Mouse (Mus musculus): ENCODE results near the gene Laptm5. TPM values are rescaled to one million over a fixed set of nuclear protein-coding genes. Genes with fewer than 3 reads are reported as not detected.

The Laptm5 gene
- polyA plus RNA-seq, 1 experiment from 2014 or later: 66.3 TPM

DNA sequence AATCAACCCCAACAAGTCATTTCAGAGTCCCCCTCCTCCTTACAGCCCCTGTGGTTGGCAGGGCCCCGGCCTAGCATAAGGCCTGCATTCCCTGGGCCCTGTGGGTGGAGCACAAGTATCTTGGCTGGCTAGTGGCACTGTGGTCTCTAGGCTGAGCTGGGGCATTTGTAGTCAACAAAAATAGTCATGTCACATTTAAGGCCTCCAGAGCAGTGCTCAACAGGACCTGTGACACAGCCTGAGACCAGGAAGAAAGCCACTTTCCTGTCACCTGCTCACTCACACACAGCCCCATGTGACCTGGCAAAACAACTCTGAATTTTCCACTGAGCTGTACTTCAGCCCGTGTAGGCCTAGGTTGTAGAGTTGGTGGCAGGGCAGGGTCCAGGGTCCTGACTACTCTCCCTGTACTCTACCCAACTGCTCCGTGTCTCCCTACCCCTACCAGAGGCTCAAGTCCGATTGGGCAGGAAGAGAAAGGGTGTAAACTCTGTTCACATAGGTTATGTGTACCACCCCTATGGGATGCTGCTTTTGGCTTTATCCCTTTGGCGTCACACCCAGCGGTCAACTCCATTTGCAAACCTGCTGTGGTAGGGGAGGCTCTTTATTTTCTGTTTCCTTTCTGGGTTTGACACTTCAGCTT is 13.0 kb upstream of the Laptm5 start:
- no peak overlapping the region for H3K9ac ChIP-seq
- H3K4me1 ChIP-seq: 0 out of 2 replicates have a peak, but pooled peaks cover 7% of the 10 kb centered on the region
- H3K27ac ChIP-seq (replicated peaks): no peak overlapping the region; the same call in 1 of the 2 replicates
- 73% methylated on average over 6 of the region's 6 CpGs for WGBS
- H3K9me3 ChIP-seq (replicated peaks): no peaks in the 10 kb centered on the region
- no peaks in the 10 kb centered on the region for H3K36me3 ChIP-seq
- no peak overlapping the region for H3K4me3 ChIP-seq (replicated peaks)
- no peak overlapping the region for H3K4me2 ChIP-seq (replicated peaks)
- no peaks in the 10 kb centered on the region for H3K27me3 ChIP-seq
- ATAC-seq (ENCODE audit: insufficient number of reproducible peaks, low FRiP score, low TSS enrichment, low read depth): no peak

DNA sequence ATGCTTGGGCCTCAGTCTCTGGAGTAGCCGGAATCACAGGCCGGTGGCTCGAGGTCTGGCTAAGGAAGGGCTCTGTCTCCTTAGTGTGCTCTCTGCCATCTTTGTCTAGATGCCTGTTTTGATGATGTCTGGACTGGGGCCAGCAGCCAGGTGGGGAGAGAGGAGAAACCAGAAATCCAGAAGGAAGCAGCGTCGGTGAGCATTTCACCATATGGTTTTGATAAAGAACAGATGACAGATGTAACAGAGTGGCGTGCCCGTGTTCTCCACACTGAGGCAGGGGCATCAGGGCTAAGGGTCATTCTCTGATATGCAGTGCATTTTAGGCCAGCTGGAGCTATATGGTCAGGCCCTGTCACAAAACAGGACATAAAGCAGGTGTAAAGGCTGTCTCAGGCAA is 12.2 kb upstream of the Laptm5 start:
- no peaks in the 10 kb centered on the region for H3K27me3 ChIP-seq
- H3K9me3 ChIP-seq (replicated peaks): no peaks in the 10 kb centered on the region
- no peaks in the 10 kb centered on the region for H3K36me3 ChIP-seq
- no peak overlapping the region for H3K9ac ChIP-seq
- H3K4me3 ChIP-seq (replicated peaks): no peak overlapping the region
- no peak overlapping the region for H3K27ac ChIP-seq (replicated peaks)
- no peak for ATAC-seq (ENCODE audit: insufficient number of reproducible peaks, low FRiP score, low TSS enrichment, low read depth)
- H3K4me1 ChIP-seq: peaks cover 7% of the 10 kb centered on the region; the same call in 1 of the 2 replicates
- H3K4me2 ChIP-seq (replicated peaks): no peak overlapping the region
- WGBS: 42% methylated on average over 7 of the region's 7 CpGs

DNA sequence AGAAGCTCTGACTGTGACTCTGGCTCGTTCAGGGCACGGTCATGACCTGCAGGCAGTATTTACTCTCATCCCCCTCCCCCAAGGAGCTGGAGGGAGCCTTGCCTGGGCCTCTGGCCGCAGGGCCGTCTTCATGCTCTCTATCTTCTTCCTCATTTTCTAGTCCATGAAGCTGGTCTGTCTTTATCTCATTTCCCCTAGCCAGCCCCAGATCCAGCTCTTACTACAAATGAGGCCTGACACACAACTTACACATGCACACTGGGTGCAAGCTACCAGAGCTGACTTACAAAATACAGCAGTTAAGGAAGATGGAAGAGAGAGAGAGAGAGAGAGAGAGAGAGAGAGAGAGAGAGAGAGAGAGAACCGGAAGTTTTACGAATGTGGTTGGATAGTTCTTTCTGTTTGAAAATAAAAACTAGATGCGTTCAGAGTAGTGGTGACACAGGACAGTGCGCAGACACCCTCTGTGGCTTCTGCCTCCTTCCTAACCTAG is 10.6 kb upstream of the Laptm5 start:
- Histone ChIP-seq H3K9ac (no peak overlapping the region), H3K4me2 (replicated peaks) (no peak overlapping the region), H3K9me3 (replicated peaks) (no peaks in the 10 kb centered on the region), H3K36me3 (no peaks in the 10 kb centered on the region), H3K27ac (replicated peaks) (no peak overlapping the region), H3K4me1 (peaks cover 22% of the 10 kb centered on the region), H3K27me3 (no peaks in the 10 kb centered on the region), H3K4me3 (replicated peaks) (no peak overlapping the region)
- no peak for ATAC-seq (ENCODE audit: insufficient number of reproducible peaks, low FRiP score, low TSS enrichment, low read depth)
- 48% methylated on average over 8 of the region's 8 CpGs for WGBS

DNA sequence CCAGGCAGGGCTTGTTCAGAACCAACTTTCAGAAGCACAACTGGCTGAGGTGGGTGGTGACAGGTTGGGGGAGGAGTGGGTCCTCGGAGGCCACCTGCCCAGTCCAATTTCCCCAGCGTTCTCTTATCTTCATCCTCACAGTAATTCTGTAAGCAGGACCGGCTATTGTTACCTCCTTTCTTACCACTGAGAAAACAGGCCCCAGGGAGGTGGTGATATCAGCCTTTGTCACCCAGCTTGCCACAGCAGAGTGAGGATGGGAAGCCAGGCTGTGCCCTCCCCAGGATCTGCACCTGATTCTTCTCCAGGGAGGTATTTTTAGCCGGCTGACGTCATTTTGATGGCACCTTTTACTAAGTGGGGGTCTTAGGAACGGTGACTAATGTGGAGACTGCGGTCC is 7.9 kb upstream of the Laptm5 start:
- H3K4me3 ChIP-seq (replicated peaks): no peak overlapping the region
- 70% methylated on average over 7 of the region's 7 CpGs for WGBS
- H3K4me1 ChIP-seq: peaks cover 22% of the 10 kb centered on the region
- H3K27me3 ChIP-seq: no peaks in the 10 kb centered on the region
- H3K9ac ChIP-seq: no peak overlapping the region
- no peak overlapping the region for H3K4me2 ChIP-seq (replicated peaks)
- no peaks in the 10 kb centered on the region for H3K36me3 ChIP-seq
- no peaks in the 10 kb centered on the region for H3K9me3 ChIP-seq (replicated peaks)
- H3K27ac ChIP-seq (replicated peaks): no peak overlapping the region
- no peak for ATAC-seq (ENCODE audit: insufficient number of reproducible peaks, low FRiP score, low TSS enrichment, low read depth)

DNA sequence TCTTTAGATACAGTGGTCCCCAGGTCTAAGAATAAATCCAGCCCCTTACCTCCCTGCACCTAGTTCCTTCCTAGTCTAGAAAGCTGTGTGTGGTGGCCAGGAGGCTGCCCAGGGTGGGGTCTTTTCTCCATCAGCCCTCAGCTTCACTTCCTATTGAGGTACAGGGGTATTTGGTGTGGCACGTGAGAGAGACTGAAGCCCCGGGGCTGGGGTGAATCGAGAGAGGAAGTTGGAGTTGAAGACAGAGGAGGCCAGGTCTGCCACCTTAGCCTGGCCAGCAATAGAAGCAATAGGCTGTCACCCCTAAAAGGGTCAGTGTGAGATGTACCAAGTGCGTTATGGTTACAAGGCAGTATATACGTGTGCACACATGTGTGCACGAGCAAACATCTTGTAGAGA is 7.0 kb upstream of the Laptm5 start:
- Histone ChIP-seq H3K36me3 (no peaks in the 10 kb centered on the region), H3K27me3 (no peaks in the 10 kb centered on the region), H3K4me3 (replicated peaks) (no peak overlapping the region), H3K9ac (no peak overlapping the region), H3K4me2 (replicated peaks) (no peak overlapping the region), H3K9me3 (replicated peaks) (no peaks in the 10 kb centered on the region), H3K27ac (replicated peaks) (no peak overlapping the region), H3K4me1 (peaks cover 20% of the 10 kb centered on the region)
- ATAC-seq (ENCODE audit: insufficient number of reproducible peaks, low FRiP score, low TSS enrichment, low read depth): no peak
- WGBS: 72% methylated on average over 6 of the region's 6 CpGs

DNA sequence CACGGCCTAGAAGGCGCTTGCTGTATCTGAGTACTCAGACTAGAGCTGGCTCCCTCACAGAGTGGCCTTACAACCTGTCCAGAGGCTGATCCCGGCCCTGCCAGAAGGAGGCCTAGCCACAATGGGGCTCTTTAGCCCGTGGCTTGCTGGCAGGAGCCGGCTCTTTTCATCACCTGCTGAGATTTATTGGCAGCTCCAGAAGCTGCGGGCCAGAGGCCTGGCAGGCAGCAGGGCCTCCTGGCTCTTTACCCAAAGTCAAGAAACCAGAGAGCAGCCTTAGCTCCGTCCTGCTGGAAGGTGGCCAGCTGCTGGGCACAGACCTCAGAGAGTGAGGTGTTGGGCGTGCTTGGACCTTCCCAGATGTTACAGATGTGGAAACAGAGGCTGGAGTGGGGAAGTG is 6.6 kb upstream of the Laptm5 start:
- H3K36me3 ChIP-seq: no peaks in the 10 kb centered on the region
- H3K27me3 ChIP-seq: no peaks in the 10 kb centered on the region
- no peak overlapping the region for H3K4me2 ChIP-seq (replicated peaks)
- ATAC-seq (ENCODE audit: insufficient number of reproducible peaks, low FRiP score, low TSS enrichment, low read depth): peak; percentile 16; the same call in 1 of the 2 replicates
- no peak overlapping the region for H3K9ac ChIP-seq
- no peak overlapping the region for H3K4me3 ChIP-seq (replicated peaks)
- H3K27ac ChIP-seq (replicated peaks): no peak overlapping the region
- H3K4me1 ChIP-seq: peaks cover 20% of the 10 kb centered on the region
- H3K9me3 ChIP-seq (replicated peaks): no peaks in the 10 kb centered on the region
- 35% methylated on average over 8 of the region's 8 CpGs for WGBS

DNA sequence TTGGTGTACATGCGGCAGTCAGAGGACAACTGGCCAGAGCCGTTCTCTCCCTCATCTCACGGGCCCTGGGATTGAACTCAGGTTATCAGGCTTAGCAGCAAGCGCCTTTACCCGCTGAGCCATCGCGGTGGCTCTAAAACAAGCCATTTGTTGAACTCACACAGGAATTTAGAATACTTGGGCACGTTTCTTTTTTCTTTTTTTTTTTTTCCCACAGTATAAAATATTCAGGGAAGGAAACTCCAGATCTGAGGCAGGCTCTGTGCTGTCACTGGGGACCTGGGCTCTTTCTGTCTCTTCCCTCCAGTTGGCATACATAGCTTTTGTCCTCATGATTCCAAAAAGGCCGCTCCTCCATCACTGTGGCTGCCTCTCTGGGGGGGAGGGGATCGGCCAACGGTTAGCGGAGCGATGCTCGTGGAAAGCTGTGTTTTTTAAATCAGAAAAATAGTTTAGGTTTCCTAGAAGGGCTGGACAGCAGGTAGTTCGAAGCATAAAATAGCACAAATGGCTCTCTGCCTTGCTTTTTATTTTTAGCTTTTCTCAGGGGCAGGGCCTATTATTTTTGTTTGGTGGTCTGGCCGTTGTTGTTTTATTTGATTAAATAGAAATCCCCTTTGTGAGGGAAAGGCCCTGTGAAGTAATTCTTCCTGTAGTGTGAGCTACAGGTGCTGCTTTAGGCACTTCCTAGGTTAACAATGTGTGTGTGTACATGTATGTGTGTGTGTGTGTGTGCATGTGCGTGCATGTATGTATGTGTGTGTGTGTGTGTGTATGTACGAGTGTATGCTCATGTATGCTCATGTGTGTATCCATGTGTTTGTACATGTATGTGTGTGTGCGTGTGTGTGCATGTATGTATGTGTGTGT is 5.5 kb upstream of the Laptm5 start:
- Histone ChIP-seq H3K4me3 (replicated peaks) (no peak overlapping the region), H3K9ac (no peak overlapping the region), H3K4me2 (replicated peaks) (no peak overlapping the region), H3K27ac (replicated peaks) (no peak overlapping the region), H3K9me3 (replicated peaks) (no peaks in the 10 kb centered on the region), H3K27me3 (no peaks in the 10 kb centered on the region), H3K4me1 (peaks cover 20% of the 10 kb centered on the region), H3K36me3 (no peaks in the 10 kb centered on the region)
- no peak for ATAC-seq (ENCODE audit: insufficient number of reproducible peaks, low FRiP score, low TSS enrichment, low read depth)
- WGBS: 76% methylated on average over 19 of the region's 19 CpGs

DNA sequence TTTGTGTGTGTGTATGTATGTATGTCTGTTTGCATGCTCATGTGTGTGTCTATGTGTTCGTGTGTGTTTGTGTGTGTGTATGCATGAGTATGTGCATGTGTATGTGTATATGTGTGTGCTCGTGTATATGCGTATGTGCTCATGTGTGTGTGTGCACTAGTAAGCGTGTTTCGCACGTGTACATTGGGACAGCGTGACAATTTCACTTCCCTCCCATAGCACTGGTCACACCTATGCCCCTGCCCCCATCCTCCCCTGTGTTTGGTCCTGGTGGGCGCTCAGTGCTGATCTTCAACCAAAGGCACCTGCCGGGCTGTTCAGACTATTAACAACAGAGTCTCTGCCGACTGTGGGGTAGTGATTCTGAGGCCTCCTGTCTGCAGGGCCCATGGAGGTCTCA is 4.8 kb upstream of the Laptm5 start:
- no peak overlapping the region for H3K4me3 ChIP-seq (replicated peaks)
- no peaks in the 10 kb centered on the region for H3K27me3 ChIP-seq
- H3K27ac ChIP-seq (replicated peaks): no peak overlapping the region
- 92% methylated on average over 10 of the region's 10 CpGs for WGBS
- H3K9ac ChIP-seq: no peak overlapping the region
- H3K9me3 ChIP-seq (replicated peaks): no peaks in the 10 kb centered on the region
- H3K4me2 ChIP-seq (replicated peaks): no peak overlapping the region
- ATAC-seq (ENCODE audit: insufficient number of reproducible peaks, low FRiP score, low TSS enrichment, low read depth): no peak
- H3K4me1 ChIP-seq: peaks cover 20% of the 10 kb centered on the region
- H3K36me3 ChIP-seq: no peaks in the 10 kb centered on the region

DNA sequence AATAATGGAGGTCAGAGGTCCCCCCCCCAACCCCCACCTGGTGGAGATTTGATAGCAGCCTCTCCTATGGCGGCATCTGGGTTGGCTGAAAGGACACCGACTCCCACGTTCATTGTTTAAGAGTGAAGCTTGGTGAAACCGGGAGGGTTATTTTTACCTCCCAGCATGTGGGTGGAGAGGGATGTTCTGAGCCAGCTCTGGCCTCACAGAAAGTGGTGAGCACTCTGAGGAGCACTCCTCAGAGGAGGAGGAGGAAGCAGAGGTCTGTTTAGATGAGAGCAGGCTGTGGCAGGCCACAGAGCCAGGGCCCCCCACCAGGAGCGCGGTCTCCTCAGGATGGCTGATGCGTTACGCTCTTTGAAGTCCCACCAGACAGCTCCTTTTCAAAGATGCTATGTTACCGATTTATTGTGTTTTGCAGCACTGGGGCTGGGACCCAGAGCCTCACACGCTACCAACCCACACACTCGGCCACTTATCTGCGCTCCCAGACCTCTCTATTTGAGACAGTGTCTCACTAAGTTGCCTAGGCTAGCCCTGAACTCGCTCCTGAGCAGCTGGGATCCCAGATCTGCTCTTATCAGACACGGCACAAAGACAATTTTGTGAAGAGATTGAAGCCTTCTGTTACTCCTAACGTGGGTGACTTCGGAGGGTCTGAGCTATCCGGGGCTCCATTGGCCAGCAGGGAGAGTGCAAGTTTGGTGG is 3.6 kb upstream of the Laptm5 start:
- peaks cover 20% of the 10 kb centered on the region for H3K4me1 ChIP-seq
- H3K9me3 ChIP-seq (replicated peaks): no peaks in the 10 kb centered on the region
- no peak overlapping the region for H3K4me2 ChIP-seq (replicated peaks)
- H3K27ac ChIP-seq (replicated peaks): no peak overlapping the region
- no peak overlapping the region for H3K9ac ChIP-seq
- no peak for ATAC-seq (ENCODE audit: insufficient number of reproducible peaks, low FRiP score, low TSS enrichment, low read depth)
- 58% methylated on average over 17 of the region's 17 CpGs for WGBS
- H3K27me3 ChIP-seq: no peaks in the 10 kb centered on the region
- no peaks in the 10 kb centered on the region for H3K36me3 ChIP-seq
- no peak overlapping the region for H3K4me3 ChIP-seq (replicated peaks)

DNA sequence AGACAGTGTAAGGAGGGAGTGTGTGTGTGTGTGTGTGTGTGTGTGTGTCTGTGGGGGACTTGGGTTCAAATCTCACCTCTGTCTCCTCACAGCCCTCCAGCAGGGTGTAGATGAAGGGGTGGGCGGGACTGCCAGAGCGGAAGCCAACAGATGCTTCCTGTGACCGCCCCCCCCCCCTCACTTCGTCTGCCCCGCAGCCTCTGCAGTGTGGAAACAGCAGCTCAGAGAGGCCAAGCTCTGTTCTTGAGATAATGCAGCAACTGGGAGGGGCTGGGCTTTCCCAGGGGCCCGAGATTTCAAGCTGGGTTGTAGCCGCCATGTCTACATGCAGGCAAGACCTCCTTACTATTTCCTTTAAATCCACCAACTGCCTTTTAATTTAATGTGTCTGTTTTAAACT is 2.3 kb upstream of the Laptm5 start:
- Histone ChIP-seq H3K4me3 (replicated peaks) (no peak overlapping the region), H3K9me3 (replicated peaks) (no peaks in the 10 kb centered on the region), H3K9ac (no peak overlapping the region), H3K4me2 (replicated peaks) (no peak overlapping the region), H3K4me1 (peaks cover 24% of the 10 kb centered on the region), H3K36me3 (no peaks in the 10 kb centered on the region), H3K27ac (replicated peaks) (no peak overlapping the region), H3K27me3 (no peaks in the 10 kb centered on the region)
- 43% methylated on average over 7 of the region's 7 CpGs for WGBS
- no peak for ATAC-seq (ENCODE audit: insufficient number of reproducible peaks, low FRiP score, low TSS enrichment, low read depth)

DNA sequence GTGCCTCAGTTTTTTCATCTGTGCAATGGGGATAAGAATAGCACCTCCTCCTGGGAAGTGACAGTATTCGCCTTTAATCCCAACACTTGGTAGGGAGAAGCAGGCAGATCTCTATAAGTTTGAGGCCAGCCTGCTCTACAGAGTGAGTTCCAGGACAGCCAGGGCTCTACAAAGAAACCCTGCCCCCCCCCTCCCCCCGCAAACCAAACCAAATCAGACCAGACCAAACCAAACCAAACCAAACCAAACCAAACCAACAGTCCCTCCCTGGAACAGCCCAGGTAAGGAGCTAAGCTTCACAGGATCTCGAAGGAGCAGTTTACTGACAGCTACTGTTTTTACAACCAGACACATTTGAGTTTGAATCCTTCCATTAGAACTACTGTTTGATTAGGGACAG is 299 bp upstream of the Laptm5 start:
- H3K4me1 ChIP-seq: peaks cover 12% of the 10 kb centered on the region
- no peak for ATAC-seq (ENCODE audit: insufficient number of reproducible peaks, low FRiP score, low TSS enrichment, low read depth)
- H3K4me3 ChIP-seq (replicated peaks): no peak overlapping the region
- H3K27me3 ChIP-seq: no peaks in the 10 kb centered on the region
- 87% methylated on average over 3 of the region's 3 CpGs for WGBS
- no peaks in the 10 kb centered on the region for H3K36me3 ChIP-seq
- no peak overlapping the region for H3K9ac ChIP-seq
- H3K9me3 ChIP-seq (replicated peaks): no peaks in the 10 kb centered on the region
- no peak overlapping the region for H3K4me2 ChIP-seq (replicated peaks)
- H3K27ac ChIP-seq (replicated peaks): no peak overlapping the region

All from embryonic facial prominence, embryonic 15.5 days (tissue).